Mouse (Mus musculus) ovary, adult 2 months (tissue): ENCODE measurements around the gene 2410131K14Rik. TPM values are rescaled to one million over a fixed set of nuclear protein-coding genes. Genes with fewer than 3 reads are reported as not detected.

ENCODE experiments used
- polyA plus RNA-seq: library from polyadenylated mRNA; depleted of rRNA; stranded (reverse); fragments of >200 nt; gene quantifications from 2 replicates; pipeline ENCODE4 v1.2.3, GENCODE M21; 2012; rRNA removed

Gene 2410131K14Rik
- polyA plus RNA-seq = 12.6 and 15.3 TPM in 2 replicates

GRCm38 (mm10) chr5:118244606-118245443, at the start of gene 2410131K14Rik, which contains the start of gene Rnft2:
Gene 2410131K14Rik, plus strand, starts transcription at chr5:118245227.
Gene Rnft2, minus strand, starts transcription at chr5:118245116.

Other genes starting within 250 kb of the 2410131K14Rik start
- 8.7 and 21.5 TPM in 2 replicates for gene Tesc, start 217.5 kb upstream of the 2410131K14Rik start, polyA plus RNA-seq
- gene Fbxw8, start 89.8 kb upstream of the 2410131K14Rik start, polyA plus RNA-seq = 86.6 and 90.9 TPM in 2 replicates
- gene Hrk, start 80.6 kb upstream of the 2410131K14Rik start, polyA plus RNA-seq = 0.07 and 0.25 TPM in 2 replicates
- 6.6 and 9.3 TPM in 2 replicates for gene Rnft2, start 111 bp upstream of the 2410131K14Rik start, polyA plus RNA-seq